Mouse (Mus musculus) bone marrow, adult 2 months (tissue): ENCODE data around the gene Ccp110. TPM values are rescaled to one million over a fixed set of nuclear protein-coding genes. Genes with fewer than 3 reads are reported as not detected.

Source experiments
- H3K27ac ChIP-seq: fragments of 200-500 bp; 2 replicates; pipeline ENCODE4 v1.5.1; 2012; ENCODE audit warnings: low read depth, mild to moderate bottlenecking, control low read depth, inconsistent platforms, low read length; ENCODE audit not compliant: control insufficient read depth, poor library complexity, insufficient read depth
- H3K4me1 ChIP-seq: fragments of 200-500 bp; 2 replicates; pipeline ENCODE4 v1.6.1; 2011; ENCODE audit warnings: low read length; ENCODE audit not compliant: control insufficient read depth, insufficient read depth
- H3K4me3 ChIP-seq: fragments of 200-500 bp; replicated peaks from 2 replicates; pipeline ENCODE3; 2011; ENCODE audit warnings: mild to moderate bottlenecking, low read depth, low read length, control low read depth; ENCODE audit not compliant: control insufficient read depth
- CTCF ChIP-seq: fragments of 200-500 bp; IDR thresholded peaks from 2 replicates; pipeline ENCODE4 v1.5.1; 2011; ENCODE audit warnings: low read length, control low read depth; ENCODE audit not compliant: control insufficient read depth, insufficient read depth
- POLR2A ChIP-seq: fragments of 200-500 bp; IDR thresholded peaks from 2 replicates; pipeline ENCODE4 v1.6.1; 2011; ENCODE audit warnings: low read depth, mild to moderate bottlenecking, control low read depth, low read length, borderline replicate concordance; ENCODE audit not compliant: control insufficient read depth
- WGBS: fragments of 180-500 bp; shearing (Covaris S2); methylation state at CpG from one replicate; pipeline ENCODE4 v1.1.7; 2018; 5-methylcytosine and 5-hydroxymethylcytosine counted together
- polyA plus RNA-seq: library from polyadenylated mRNA; stranded (reverse); fragments of >200 nt; gene quantifications from 2 replicates; pipeline ENCODE4 v1.2.4, GENCODE M21; 2011; ENCODE audit warnings: low replicate concordance; ENCODE audit not compliant: missing spikeins, insufficient read depth, insufficient read length

Gene Ccp110
- polyA plus RNA-seq, 1 experiment: 9.7 TPM

DNA sequence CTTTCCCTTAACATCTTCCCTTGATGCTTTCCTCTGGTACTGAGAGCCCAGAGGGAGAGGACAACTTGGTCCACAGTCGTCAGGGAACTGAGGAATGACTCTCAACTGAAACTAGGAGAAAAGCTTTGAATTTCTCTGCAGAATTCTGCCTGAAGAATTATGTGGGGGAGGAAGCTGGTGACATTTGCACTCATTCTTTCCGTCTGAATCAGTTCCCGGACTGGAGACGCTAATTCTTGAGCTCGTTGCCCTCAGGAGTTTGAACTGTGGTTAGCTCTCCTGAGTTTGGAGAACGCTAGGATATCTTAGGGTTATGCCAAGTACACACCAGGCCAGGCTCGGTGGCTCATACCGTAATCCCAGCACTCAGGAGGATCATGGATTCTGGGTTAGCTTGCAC lies 56.9 kb downstream of the Ccp110 start:
- TF ChIP-seq CTCF: no peak
- no peak for TF ChIP-seq POLR2A
- Histone ChIP-seq H3K27ac (no peak overlapping the region), H3K4me1 (no peaks in the 10 kb centered on the region; the same call in 1 of the 2 replicates), H3K4me3 (no peak overlapping the region)
- WGBS: 86% methylated on average over 8 of the region's 8 CpGs

- Histone ChIP-seq H3K4me1 (no peaks in the 10 kb centered on the region; the same call in 1 of the 2 replicates), H3K4me3 (no peak overlapping the region), H3K27ac (no peak overlapping the region)
- no peak for TF ChIP-seq POLR2A
- whole genome bisulfite sequencing: 48% methylated on average over 1 of the region's 1 CpGs
Measured at GRCm38 (mm10) chr7:118769655-118770054, 57.3 kb downstream of the Ccp110 start.

DNA sequence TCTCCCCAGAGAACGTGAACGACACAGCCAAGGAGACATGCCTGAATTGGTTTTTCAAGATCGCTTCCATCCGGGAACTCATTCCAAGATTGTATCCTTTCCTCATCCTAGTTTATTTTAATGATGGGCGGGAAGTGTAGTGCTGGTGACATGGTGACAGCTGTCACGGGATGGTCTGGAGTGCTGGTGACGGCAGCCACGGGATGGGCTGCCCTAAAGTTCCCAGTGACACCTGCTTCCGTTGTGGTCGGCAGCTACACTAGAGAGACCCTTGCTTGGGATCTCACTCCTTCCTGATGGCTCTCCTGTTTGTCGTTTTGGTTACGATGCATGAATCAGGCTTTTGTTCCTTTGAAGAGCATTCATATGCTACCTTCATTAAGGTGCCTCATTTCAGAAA lies 60.7 kb downstream of the Ccp110 start:
- H3K4me3 ChIP-seq: no peak overlapping the region
- WGBS: 89% methylated on average over 12 of the region's 12 CpGs
- no peaks in the 10 kb centered on the region for H3K4me1 ChIP-seq
- no peak for TF ChIP-seq CTCF
- no peak for TF ChIP-seq POLR2A
- H3K27ac ChIP-seq: no peak overlapping the region

GRCm38 (mm10) chr7:118775991-118776390 lies 63.6 kb downstream of the Ccp110 start:
- no peak overlapping the region for H3K27ac ChIP-seq
- no peaks in the 10 kb centered on the region for H3K4me1 ChIP-seq
- no peak for TF ChIP-seq CTCF
- TF ChIP-seq POLR2A: no peak
- WGBS: 84% methylated on average over 7 of the region's 7 CpGs
- H3K4me3 ChIP-seq: no peak overlapping the region

DNA sequence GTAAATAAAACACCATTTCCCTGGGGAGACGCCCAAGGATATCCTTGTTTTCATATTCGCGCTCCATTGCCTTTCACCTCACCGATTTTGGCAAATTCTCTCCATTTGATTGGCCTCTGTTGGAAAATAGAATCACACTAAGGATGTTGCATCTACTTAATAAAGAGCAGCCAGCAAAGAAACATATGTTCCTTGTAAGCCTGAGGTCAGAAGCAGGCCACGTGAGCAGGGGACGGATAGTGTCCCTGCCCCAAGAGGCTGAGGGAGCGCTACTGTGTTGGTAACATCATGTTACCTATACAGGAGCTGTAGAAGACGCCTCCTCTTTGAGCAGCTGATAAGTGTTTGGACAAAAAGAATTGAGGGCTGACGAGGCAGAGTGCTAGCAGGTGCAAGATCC lies 64.1 kb downstream of the Ccp110 start:
- Histone ChIP-seq H3K4me1 (no peaks in the 10 kb centered on the region), H3K4me3 (no peak overlapping the region), H3K27ac (no peak overlapping the region)
- no peak for TF ChIP-seq CTCF
- no peak for TF ChIP-seq POLR2A
- WGBS: 85% methylated on average over 9 of the region's 9 CpGs

DNA sequence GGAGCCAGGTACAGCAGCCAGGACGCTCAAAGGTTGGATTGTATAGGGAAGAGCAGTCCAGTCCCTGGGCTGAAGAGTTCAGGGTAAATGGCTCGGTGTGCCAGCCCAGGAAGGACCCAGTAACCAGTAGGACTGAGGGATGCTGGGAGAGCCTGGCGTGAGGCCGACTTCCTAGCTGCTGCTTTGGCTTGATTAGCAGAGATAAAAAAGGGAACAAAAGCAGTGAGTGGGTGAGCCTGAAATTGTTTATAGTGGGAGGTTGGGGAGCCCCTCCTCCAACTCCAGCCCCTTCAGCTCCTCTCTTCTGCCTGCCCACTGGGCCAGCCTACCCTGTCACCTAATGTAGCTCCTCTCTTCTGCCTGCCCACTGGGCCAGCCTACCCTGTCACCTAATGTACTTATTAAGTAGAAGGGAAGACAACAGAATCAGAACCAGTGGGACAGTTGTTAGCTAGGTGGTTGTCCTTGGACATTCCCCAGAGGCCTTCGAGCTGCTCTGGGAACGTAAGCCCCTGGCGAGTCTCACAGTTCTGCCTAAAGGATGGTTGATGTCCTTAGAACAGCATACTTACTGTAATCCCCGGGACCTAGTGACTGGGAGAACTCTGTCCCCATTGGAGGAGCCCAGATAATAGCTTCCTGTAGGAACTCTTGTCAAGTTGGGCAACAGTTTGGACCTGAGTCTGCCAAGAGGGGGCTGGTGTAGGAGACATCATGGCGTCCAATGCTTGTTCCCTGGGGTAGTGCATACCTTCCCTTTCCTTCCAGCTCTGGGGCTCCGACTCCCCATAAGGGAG lies 65.4 kb downstream of the Ccp110 start:
- Histone ChIP-seq H3K4me3 (no peak overlapping the region), H3K4me1 (no peaks in the 10 kb centered on the region), H3K27ac (no peak overlapping the region)
- TF ChIP-seq POLR2A (no peak), CTCF (no peak)
- WGBS: 67% methylated on average over 10 of the region's 10 CpGs

DNA sequence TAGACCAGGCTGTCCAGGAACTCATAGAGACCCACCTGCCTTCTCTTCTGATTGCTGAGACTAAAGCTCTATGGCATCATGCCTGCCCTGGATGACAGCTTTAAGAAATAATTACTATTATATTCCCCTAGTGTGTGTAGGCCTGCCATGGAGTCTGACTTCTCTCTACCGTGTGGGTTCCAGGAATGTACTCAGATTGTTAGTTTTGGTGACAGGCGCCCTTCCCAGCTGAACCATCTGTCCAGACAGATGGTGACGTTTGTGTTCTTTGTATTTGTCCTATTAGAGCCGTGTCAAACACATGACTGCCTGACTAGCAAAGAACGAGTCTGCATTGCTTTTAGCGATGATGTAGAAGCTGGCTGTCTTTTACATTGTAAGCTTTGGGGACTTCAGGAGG lies 66.2 kb downstream of the Ccp110 start:
- no peak overlapping the region for H3K27ac ChIP-seq
- TF ChIP-seq CTCF: no peak
- TF ChIP-seq POLR2A: no peak
- no peak overlapping the region for H3K4me3 ChIP-seq
- 82% methylated on average over 6 of the region's 6 CpGs for WGBS
- no peaks in the 10 kb centered on the region for H3K4me1 ChIP-seq

DNA sequence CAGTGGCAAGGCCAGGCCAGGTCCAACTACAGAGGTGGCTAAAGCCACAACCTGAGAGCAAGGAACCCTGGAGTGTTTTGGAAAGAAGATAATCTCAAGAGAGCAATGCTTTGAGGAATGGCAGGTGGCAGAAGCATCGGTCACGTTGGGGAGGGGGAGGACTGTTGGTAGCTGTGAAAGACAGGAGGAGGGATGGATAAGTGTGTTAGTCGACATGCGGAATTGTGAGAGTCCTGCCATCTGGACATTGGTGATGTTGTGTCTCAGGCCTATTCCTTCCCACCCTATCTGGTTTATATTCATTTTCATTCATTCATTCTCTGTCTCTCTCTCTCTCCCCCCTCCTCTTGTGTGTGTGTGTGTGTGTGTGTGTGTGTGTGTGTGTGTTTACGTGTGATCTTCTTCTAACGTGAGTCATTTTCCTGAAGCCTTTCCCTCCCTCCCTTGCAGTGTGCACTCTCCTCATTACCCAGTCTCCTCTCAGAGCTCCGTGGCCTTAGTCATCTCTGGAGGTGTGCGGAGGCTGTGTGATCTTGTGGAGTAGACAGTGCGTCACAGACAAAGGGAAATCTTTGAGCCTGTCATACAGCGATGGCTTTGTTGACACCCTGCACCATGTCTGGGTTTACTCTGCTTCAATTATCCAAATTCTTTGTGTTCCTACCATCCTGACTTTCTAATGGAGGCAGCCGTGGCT lies 71.1 kb downstream of the Ccp110 start:
- TF ChIP-seq POLR2A (no peak), CTCF (no peak)
- 90% methylated on average over 11 of the region's 11 CpGs for WGBS
- no peak overlapping the region for H3K27ac ChIP-seq

More for the DNA sequence above, 71.1 kb downstream of the Ccp110 start:
- Histone ChIP-seq H3K4me3 (no peak overlapping the region), H3K4me1 (no peaks in the 10 kb centered on the region)
